Mouse (Mus musculus) myocyte (in vitro differentiated cells): ENCODE measurements around the gene Nxnl1.

Experiments used
- E2F4 ChIP-seq: IDR thresholded peaks from one replicate; pipeline ENCODE4 v1.6.1; 2011; ENCODE audit warnings: mild to moderate bottlenecking, control low read depth, moderate library complexity; ENCODE audit not compliant: insufficient read depth
- MAX ChIP-seq: IDR thresholded peaks from one replicate; pipeline ENCODE4 v1.6.1; 2011; ENCODE audit warnings: low read depth, mild to moderate bottlenecking, control low read depth
- MYOD1 ChIP-seq, 3 experiments: IDR thresholded peaks; one replicate each; pipeline ENCODE4 v1.6.1; 2011; ENCODE audit warnings: control low read depth in 2 of 3, low read depth in 2 of 3, mild to moderate bottlenecking in 2 of 3, moderate library complexity in 1 of 3; ENCODE audit not compliant: insufficient read length in 2 of 3, control insufficient read depth in 1 of 3
- MYOG ChIP-seq, 3 experiments: IDR thresholded peaks; one replicate each; pipeline ENCODE4 v1.6.1; 2011; ENCODE audit warnings: control low read depth in 2 of 3, low read depth in 2 of 3, mild to moderate bottlenecking in 2 of 3; ENCODE audit not compliant: insufficient read length in 2 of 3, control insufficient read depth in 1 of 3, insufficient read depth in 1 of 3
- POLR2A ChIP-seq: IDR thresholded peaks from one replicate; pipeline ENCODE4 v1.6.1; 2011; ENCODE audit warnings: low read depth, mild to moderate bottlenecking, control low read depth, moderate library complexity; ENCODE audit not compliant: insufficient read length
- POLR2AphosphoS2 ChIP-seq: IDR thresholded peaks from one replicate; pipeline ENCODE4 v1.6.1; 2011; ENCODE audit warnings: low read depth, control low read depth; ENCODE audit not compliant: insufficient read length
- REST ChIP-seq: IDR thresholded peaks from one replicate; pipeline ENCODE4 v1.6.1; 2011; ENCODE audit warnings: mild to moderate bottlenecking, control low read depth, moderate library complexity; ENCODE audit not compliant: insufficient read depth, insufficient read length
- SRF ChIP-seq: IDR thresholded peaks from one replicate; pipeline ENCODE4 v1.6.1; 2011; ENCODE audit warnings: low read depth; ENCODE audit not compliant: control insufficient read depth, insufficient read length
- TCF12 ChIP-seq: IDR thresholded peaks from one replicate; pipeline ENCODE4 v1.6.1; 2011; ENCODE audit warnings: mild to moderate bottlenecking, control low read depth; ENCODE audit not compliant: poor library complexity, insufficient read depth, severe bottlenecking
- USF1 ChIP-seq: IDR thresholded peaks from one replicate; pipeline ENCODE4 v1.6.1; 2011; ENCODE audit warnings: low read depth, mild to moderate bottlenecking, control low read depth, moderate library complexity

GRCm38 (mm10) chr8:71511644-71512043 lies 54.8 kb downstream of the Nxnl1 start, which contains the start of gene Plvap:
- no peak for TF ChIP-seq POLR2A
- TF ChIP-seq E2F4: no peak
- TF ChIP-seq SRF: no peak
- no peak for TF ChIP-seq MAX
- TF ChIP-seq MYOG (IDR thresholded peaks at IDR 0.05; ENCODE audit: control insufficient read depth in 1 of 3, insufficient read depth in 1 of 3, insufficient read length in 2 of 3, low read depth in 2 of 3): no peak
- TF ChIP-seq POLR2AphosphoS2: no peak
- TF ChIP-seq TCF12: no peak
- TF ChIP-seq REST: no peak
- no peak for TF ChIP-seq MYOD1 (IDR thresholded peaks at IDR 0.05; ENCODE audit: control insufficient read depth in 1 of 3, insufficient read length in 2 of 3, low read depth in 2 of 3)
- no peak for TF ChIP-seq USF1
